Mouse (Mus musculus) heart, embryonic 15.5 days (tissue): ENCODE measurements around the gene Dupd1. TPM values are rescaled to one million over a fixed set of nuclear protein-coding genes. Genes with fewer than 3 reads are reported as not detected.
A peak's percentile ranks its signal among the peaks of the same experiment; 100 is the strongest.
"Not testable (repeated sequence)": the region's sequence is repeated elsewhere in the genome, so short reads cannot be mapped to it uniquely, and the experiment has no call there.

Source experiments
- ATAC-seq: fragments of 200-750 bp; cut with Nextera tagmentation; replicated peaks from 2 replicates; pipeline ENCODE4 v1.8.0; 2017; ENCODE audit warnings: low read depth, moderate TSS enrichment; ENCODE audit not compliant: insufficient number of reproducible peaks, insufficient read depth, low FRiP score
- H3K27ac ChIP-seq: fragments of 300-500 bp; sonication (generic); 2 replicates; pipeline ENCODE4 v1.5.1; 2015; ENCODE audit warnings: mild to moderate bottlenecking, inconsistent platforms
- H3K27me3 ChIP-seq: fragments of 300-500 bp; sonication (generic); 2 replicates; pipeline ENCODE4 v1.6.1; 2015; ENCODE audit warnings: inconsistent platforms
- H3K36me3 ChIP-seq: fragments of 300-500 bp; sonication (generic); 2 replicates; pipeline ENCODE4 v1.6.1; 2015; ENCODE audit warnings: mild to moderate bottlenecking, inconsistent platforms
- H3K4me1 ChIP-seq: fragments of 300-500 bp; sonication (generic); replicated peaks from 2 replicates; pipeline ENCODE4 v1.6.1; 2015; ENCODE audit warnings: inconsistent platforms
- H3K4me2 ChIP-seq: fragments of 300-500 bp; sonication (generic); 2 replicates; pipeline ENCODE4 v1.6.1; 2015; ENCODE audit warnings: inconsistent platforms, mild to moderate bottlenecking, moderate library complexity
- H3K4me3 ChIP-seq: fragments of 300-500 bp; sonication (generic); 2 replicates; pipeline ENCODE4 v1.5.1; 2015; ENCODE audit warnings: mild to moderate bottlenecking, inconsistent platforms
- H3K9ac ChIP-seq: fragments of 300-500 bp; sonication (generic); 2 replicates; pipeline ENCODE4 v1.6.1; 2015; ENCODE audit warnings: mild to moderate bottlenecking, inconsistent platforms
- H3K9me3 ChIP-seq: fragments of 300-500 bp; sonication (generic); replicated peaks from 2 replicates; pipeline ENCODE4 v1.6.1; 2016; ENCODE audit warnings: inconsistent platforms
- WGBS: fragments of 180-500 bp; shearing (Covaris S2); methylation state at CpG from one replicate; pipeline ENCODE4 v1.1.7; 2015; ENCODE audit warnings: mixed read lengths; 5-methylcytosine and 5-hydroxymethylcytosine counted together
- polyA plus RNA-seq: library from polyadenylated mRNA; unstranded; fragments of >200 nt; fragmentation: Nextera tagmentation; extraction: Ambion mirVana; gene quantifications from 2 replicates; pipeline ENCODE4 v1.2.1, GENCODE M21; 2015

The Dupd1 gene
- polyA plus RNA-seq, 1 experiment from 2014 or later: 0.14 TPM

DNA sequence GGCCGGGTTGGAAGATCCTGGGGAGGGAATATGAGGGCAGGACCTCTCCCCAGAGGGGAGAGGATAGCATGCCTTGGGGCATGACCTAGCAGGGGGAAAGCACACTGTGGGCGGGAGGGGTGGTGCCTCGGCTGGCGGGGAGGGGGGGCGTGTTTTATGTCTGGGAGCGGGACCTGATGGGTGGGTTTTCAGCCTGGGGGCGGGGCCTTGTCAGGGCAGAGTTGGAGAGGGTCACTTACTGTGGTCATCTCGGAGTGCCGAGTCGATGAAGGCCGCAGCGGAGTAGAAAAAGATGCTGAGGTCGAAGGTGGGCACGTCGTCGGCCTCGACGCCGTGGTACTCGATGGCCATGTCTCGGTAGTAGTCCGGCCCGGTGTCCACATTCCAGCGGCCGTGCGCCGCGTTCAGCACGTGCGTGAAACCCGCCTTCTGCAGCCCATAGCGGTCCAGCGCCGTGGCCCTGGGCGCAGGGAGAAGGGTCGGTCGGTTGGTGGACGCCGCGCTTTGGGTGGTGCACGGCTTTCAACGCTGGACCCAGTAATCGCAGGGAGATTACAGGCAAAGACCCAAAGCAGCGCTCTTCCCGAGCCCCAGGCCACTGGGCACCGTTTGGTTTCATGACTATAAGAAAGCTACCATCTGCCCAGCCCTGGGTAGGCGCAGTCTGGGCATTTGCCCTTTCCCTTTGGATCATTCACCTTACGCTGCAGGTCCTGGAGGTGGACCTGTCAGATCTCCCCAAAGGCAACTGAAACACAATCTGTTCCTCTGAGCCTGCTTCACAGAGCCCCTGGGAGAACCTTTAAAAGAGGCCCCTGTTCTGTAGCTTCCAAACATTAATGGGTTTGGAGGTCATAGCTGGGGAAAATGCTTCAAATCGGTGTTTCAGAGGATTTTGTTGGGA is 27.7 kb downstream of the Dupd1 start:
- Histone ChIP-seq H3K27me3 (peaks cover 9% of the 10 kb centered on the region), H3K9ac (peak overlapping the region; percentile 38; the same call in 1 of the 2 replicates), H3K9me3 (no peaks in the 10 kb centered on the region), H3K4me2 (peak overlapping the region; percentile 74), H3K4me3 (peak overlapping the region; percentile 41), H3K4me1 (peaks cover 25% of the 10 kb centered on the region), H3K36me3 (no peaks in the 10 kb centered on the region), H3K27ac (no peak overlapping the region)
- peak; percentile 53 for ATAC-seq
- WGBS: 12% methylated on average over 48 of the region's 49 CpGs

DNA sequence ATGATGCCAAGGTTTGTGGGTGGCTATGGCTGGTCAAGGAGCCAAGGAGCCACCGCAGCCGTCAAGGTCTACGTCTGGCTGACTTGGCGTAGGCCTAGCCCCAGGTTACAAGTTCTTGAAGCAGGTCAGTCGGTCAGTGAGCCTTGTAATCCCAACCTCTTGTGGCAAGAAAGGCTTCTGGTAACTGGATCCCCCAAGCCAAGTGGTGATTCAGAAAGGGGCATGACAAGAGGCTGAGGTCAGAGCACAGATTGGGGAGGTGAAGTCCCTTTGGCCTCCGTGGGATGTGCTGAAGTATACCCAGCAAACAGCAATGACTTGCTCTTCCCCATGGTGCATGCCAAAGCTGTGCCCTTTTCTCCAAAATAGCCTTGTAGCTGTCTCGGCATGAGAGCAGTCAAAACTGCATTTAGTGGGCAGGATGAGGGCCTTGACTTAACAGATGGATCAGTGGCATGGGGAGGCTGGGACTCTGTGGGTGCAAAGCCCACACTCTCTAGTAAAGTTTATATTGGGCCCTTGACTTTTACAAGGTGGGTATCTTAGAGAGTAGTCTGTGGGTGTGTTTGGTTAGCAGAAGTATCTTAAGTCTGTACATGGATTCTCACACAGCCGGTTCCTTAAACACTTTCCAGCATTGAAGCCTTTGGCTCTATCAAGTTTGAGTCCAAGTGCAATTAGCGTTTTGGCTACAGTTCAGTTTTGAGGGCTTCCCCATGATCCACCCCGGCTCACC is 28.8 kb downstream of the Dupd1 start:
- 84% methylated on average over 10 of the region's 10 CpGs for WGBS
- H3K36me3 ChIP-seq: no peaks in the 10 kb centered on the region
- no peak overlapping the region for H3K4me2 ChIP-seq
- ATAC-seq: no peak
- H3K27me3 ChIP-seq: peaks cover 9% of the 10 kb centered on the region
- H3K4me1 ChIP-seq: peaks cover 25% of the 10 kb centered on the region
- no peak overlapping the region for H3K27ac ChIP-seq
- H3K4me3 ChIP-seq: no peak overlapping the region
- H3K9ac ChIP-seq: no peak overlapping the region
- no peaks in the 10 kb centered on the region for H3K9me3 ChIP-seq

GRCm38 (mm10) chr14:21683834-21684233 is 30.5 kb downstream of the Dupd1 start:
- no peak overlapping the region for H3K4me2 ChIP-seq
- WGBS: 61% methylated on average over 4 of the region's 4 CpGs
- no peaks in the 10 kb centered on the region for H3K36me3 ChIP-seq
- peaks cover 39% of the 10 kb centered on the region for H3K4me1 ChIP-seq
- H3K9me3 ChIP-seq: no peaks in the 10 kb centered on the region
- peaks cover 9% of the 10 kb centered on the region for H3K27me3 ChIP-seq
- H3K4me3 ChIP-seq: no peak overlapping the region
- no peak overlapping the region for H3K27ac ChIP-seq
- no peak overlapping the region for H3K9ac ChIP-seq
- ATAC-seq: no peak

DNA sequence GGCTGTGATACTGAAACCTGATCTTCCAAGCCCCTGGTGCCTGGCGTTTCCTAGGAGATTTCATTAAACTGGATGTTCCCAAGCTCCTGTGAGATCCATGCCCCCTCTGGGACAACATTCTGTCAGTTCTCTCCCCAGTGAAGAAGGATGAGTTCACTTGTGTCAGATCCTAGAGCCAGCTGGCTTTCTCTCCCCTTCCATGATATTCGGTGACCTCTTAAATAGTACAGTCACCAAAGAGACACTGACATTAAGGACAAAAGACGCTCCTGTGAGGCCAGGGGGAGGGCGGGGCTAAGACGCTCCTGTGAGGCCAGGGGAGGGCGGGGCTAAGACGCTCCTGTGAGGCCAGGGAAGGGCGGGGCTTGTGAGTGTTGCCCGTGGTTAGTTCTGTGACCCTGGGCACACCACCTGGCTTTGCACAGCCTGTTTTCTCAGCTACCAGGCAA is 31.7 kb downstream of the Dupd1 start:
- no peaks in the 10 kb centered on the region for H3K36me3 ChIP-seq
- H3K4me3 ChIP-seq: peak overlapping the region; percentile 5; the same call in 1 of the 2 replicates
- peak overlapping the region; percentile 44 for H3K4me2 ChIP-seq
- no peak overlapping the region for H3K27ac ChIP-seq
- H3K9ac ChIP-seq: no peak overlapping the region
- peaks cover 9% of the 10 kb centered on the region for H3K27me3 ChIP-seq
- H3K4me1 ChIP-seq: peaks cover 39% of the 10 kb centered on the region
- H3K9me3 ChIP-seq: no peaks in the 10 kb centered on the region
- ATAC-seq: no peak
- WGBS: 6% methylated on average over 9 of the region's 9 CpGs

GRCm38 (mm10) chr14:21679631-21680201 is 34.7 kb downstream of the Dupd1 start:
- peaks cover 30% of the 10 kb centered on the region for H3K4me1 ChIP-seq
- no peaks in the 10 kb centered on the region for H3K9me3 ChIP-seq
- H3K4me2 ChIP-seq: no peak overlapping the region
- no peaks in the 10 kb centered on the region for H3K36me3 ChIP-seq
- WGBS: 25% methylated on average over 8 of the region's 8 CpGs
- H3K27ac ChIP-seq: peak overlapping the region; percentile 39
- H3K4me3 ChIP-seq: no peak overlapping the region
- ATAC-seq: peak; percentile 11; the same call in 1 of the 2 replicates
- H3K27me3 ChIP-seq: no peaks in the 10 kb centered on the region
- H3K9ac ChIP-seq: no peak overlapping the region

DNA sequence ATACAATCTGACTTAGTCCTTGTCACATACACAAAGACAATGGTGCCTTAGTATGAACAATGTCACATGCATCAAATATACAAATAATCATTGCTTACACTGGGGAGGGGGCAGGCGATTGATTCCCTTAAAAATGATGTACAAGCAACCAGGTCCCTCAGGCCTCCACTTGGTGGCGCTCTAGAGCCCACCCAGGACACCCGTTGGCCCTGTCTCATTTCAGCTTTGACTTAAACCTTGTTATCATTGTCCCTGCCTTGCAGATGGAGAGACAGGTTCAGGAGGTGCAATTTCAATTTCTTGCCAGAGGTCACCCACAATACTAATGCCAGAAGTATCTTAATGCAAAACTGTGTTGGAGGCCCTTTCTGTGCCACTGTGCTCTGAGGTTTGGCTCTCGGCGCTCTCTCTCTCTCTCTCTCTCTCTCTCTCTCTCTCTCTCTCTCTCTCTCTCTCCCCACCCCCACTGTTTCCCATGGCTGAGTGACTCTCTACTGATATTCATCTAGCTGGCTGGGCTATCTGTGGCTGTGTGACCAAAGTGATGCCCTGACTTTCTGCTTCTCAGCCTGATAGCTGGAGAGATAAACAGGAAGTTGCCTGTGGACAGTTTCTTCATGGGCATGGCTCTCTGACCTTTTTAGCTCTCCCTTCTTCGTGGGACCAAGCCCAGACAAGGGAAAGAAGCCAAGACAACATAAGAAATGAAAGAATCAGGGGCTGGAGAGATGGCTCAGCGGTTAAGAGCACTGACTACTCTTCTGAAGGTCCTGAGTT is 35.7 kb downstream of the Dupd1 start:
- H3K9me3 ChIP-seq: no peaks in the 10 kb centered on the region
- ATAC-seq: no peak

DNA sequence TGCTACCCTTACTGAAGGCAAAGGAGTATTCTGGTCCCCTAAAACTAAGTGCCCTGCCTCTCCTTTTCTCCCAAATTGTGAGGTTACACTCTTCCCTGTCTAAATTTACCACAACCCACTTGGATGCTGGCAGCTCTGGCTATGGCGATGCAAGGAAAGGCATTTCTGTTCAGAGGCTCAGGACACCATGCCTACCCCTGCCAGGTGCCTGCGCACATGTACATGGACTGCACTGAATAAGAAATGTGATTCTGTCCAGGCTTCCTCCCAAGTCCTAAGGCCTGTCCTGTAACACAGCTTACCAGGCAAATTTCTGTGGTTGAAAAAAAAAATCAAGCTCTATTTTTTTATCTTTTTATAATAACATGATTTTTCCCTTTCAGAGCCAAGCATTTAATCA is 38.2 kb downstream of the Dupd1 start:
- Histone ChIP-seq H3K27me3 (no peaks in the 10 kb centered on the region), H3K9ac (no peak overlapping the region), H3K4me2 (no peak overlapping the region), H3K4me3 (no peak overlapping the region), H3K4me1 (peaks cover 24% of the 10 kb centered on the region), H3K27ac (no peak overlapping the region), H3K9me3 (no peaks in the 10 kb centered on the region), H3K36me3 (no peaks in the 10 kb centered on the region; the same call in 1 of the 2 replicates)
- WGBS: 73% methylated on average over 2 of the region's 2 CpGs
- ATAC-seq: no peak

More for the DNA sequence above, 35.7 kb downstream of the Dupd1 start:
- Histone ChIP-seq H3K27me3 (no peaks in the 10 kb centered on the region), H3K36me3 (no peaks in the 10 kb centered on the region), H3K4me3 (no peak overlapping the region), H3K4me2 (no peak overlapping the region), H3K9ac (no peak overlapping the region), H3K27ac (no peak overlapping the region), H3K4me1 (peaks cover 33% of the 10 kb centered on the region)
- WGBS: 47% methylated on average over 7 of the region's 7 CpGs

GRCm38 (mm10) chr14:21674471-21674870 is 39.9 kb downstream of the Dupd1 start:
- peaks cover 13% of the 10 kb centered on the region for H3K4me1 ChIP-seq
- H3K4me2 ChIP-seq: no peak overlapping the region
- no peaks in the 10 kb centered on the region for H3K9me3 ChIP-seq
- no peak overlapping the region for H3K9ac ChIP-seq
- ATAC-seq: no peak
- WGBS: 50% methylated on average over 5 of the region's 5 CpGs
- H3K36me3 ChIP-seq: peaks cover 14% of the 10 kb centered on the region
- H3K27me3 ChIP-seq: no peaks in the 10 kb centered on the region
- H3K4me3 ChIP-seq: no peak overlapping the region
- no peak overlapping the region for H3K27ac ChIP-seq

DNA sequence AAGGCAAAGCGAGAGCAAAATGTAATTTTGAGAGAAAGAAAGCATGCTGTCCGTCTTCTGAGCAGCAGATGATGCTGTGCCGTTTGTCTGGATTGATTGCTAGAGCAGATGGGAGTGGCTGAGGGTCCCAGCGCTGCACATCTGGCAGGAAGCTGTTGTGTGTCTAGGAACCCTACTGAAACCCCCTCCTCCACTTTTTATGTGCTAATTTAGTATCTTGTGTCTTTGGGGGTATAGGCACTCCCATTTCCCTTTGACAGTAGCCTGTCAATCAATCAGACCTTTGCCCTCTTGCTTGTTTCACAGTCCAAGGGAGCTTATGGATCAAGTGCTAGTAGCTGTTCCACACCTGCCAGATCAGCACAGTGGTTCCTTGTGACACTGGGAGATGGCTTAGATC is 41.3 kb downstream of the Dupd1 start:
- H3K27ac ChIP-seq: no peak overlapping the region
- 86% methylated on average over 4 of the region's 4 CpGs for WGBS
- H3K4me1 ChIP-seq: peaks cover 11% of the 10 kb centered on the region; the same call in 1 of the 2 replicates
- no peak overlapping the region for H3K4me3 ChIP-seq
- H3K9me3 ChIP-seq: no peaks in the 10 kb centered on the region
- H3K27me3 ChIP-seq: no peaks in the 10 kb centered on the region
- no peak for ATAC-seq
- no peak overlapping the region for H3K4me2 ChIP-seq
- peaks cover 26% of the 10 kb centered on the region for H3K36me3 ChIP-seq
- no peak overlapping the region for H3K9ac ChIP-seq

DNA sequence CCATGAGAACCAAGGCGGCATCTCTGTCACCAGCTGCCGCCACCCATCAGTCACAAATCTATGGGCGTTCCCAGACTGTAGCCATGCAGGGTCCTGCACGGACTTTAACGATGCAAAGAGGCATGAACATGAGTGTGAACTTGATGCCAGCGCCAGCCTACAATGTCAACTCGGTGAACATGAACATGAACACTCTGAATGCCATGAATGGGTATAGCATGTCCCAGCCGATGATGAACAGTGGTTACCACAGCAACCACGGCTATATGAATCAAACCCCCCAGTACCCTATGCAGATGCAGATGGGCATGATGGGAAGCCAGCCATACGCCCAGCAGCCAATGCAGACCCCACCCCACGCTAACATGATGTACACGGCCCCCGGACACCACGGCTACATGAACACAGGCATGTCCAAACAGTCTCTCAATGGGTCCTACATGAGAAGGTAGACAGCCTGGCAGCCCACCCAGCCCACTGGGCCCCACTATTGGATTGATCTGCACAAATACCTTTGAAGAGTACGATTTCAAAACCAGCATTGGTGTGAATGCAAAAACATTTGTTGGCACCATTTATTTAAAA is 43.9 kb downstream of the Dupd1 start:
- H3K36me3 ChIP-seq: peaks cover 42% of the 10 kb centered on the region
- H3K9me3 ChIP-seq, ATAC-seq, H3K27ac ChIP-seq, H3K9ac ChIP-seq, H3K4me3 ChIP-seq, H3K4me1 ChIP-seq, H3K27me3 ChIP-seq, H3K4me2 ChIP-seq: not testable (repeated sequence)
- WGBS: 91% methylated on average over 15 of the region's 15 CpGs
